Mouse (Mus musculus) G1E (cell line): ENCODE results near the gene Map1lc3b. TPM values are rescaled to one million over a fixed set of nuclear protein-coding genes. Genes with fewer than 3 reads are reported as not detected.

Source experiments
- ATAC-seq: 2 replicates; pipeline ENCODE4 v1.8.0; 2016; ENCODE audit warnings: mild to moderate bottlenecking; ENCODE audit not compliant: insufficient number of reproducible peaks, poor library complexity, low FRiP score, severe bottlenecking; ENCODE audit errors: extremely low read depth
- DNase-seq: peaks from one replicate; pipeline ENCODE4 v3.0.0; 2012; ENCODE audit warnings: low spot score
- H3K27me3 ChIP-seq: 2 replicates; pipeline ENCODE4 v1.6.1; 2012; ENCODE audit warnings: mild to moderate bottlenecking, low read length, inconsistent platforms; ENCODE audit not compliant: insufficient read depth
- H3K36me3 ChIP-seq: replicated peaks from 2 replicates; pipeline ENCODE3; 2012; ENCODE audit warnings: mild to moderate bottlenecking, inconsistent platforms
- H3K4me1 ChIP-seq: 2 replicates; pipeline ENCODE4 v1.6.1; 2012; ENCODE audit warnings: low read depth, low read length, inconsistent platforms, mixed read lengths; ENCODE audit not compliant: insufficient read depth
- H3K4me3 ChIP-seq: 2 replicates; pipeline ENCODE4 v1.5.1; 2012; ENCODE audit warnings: low read depth, mild to moderate bottlenecking, inconsistent platforms, low read length, moderate library complexity, mixed read lengths
- H3K9me3 ChIP-seq: replicated peaks from 2 replicates; pipeline ENCODE4 v1.6.1; 2012; ENCODE audit warnings: inconsistent platforms
- CTCF ChIP-seq: IDR thresholded peaks from 2 replicates; pipeline ENCODE4 v1.5.1; 2012; ENCODE audit warnings: low read depth, low read length, inconsistent platforms, mixed read lengths
- GATA1 ChIP-seq: IDR thresholded peaks from 2 replicates; pipeline ENCODE4 v1.6.1; 2012; ENCODE audit warnings: borderline replicate concordance, low read length, inconsistent platforms, mixed read lengths
- GATA2 ChIP-seq: IDR thresholded peaks from 2 replicates; pipeline ENCODE4 v1.6.1; 2012; ENCODE audit warnings: low read depth, low read length, inconsistent platforms, borderline replicate concordance
- POLR2AphosphoS5 ChIP-seq: IDR thresholded peaks from 2 replicates; pipeline ENCODE4 v1.6.1; 2012; ENCODE audit warnings: low read depth, low read length, inconsistent platforms; ENCODE audit not compliant: insufficient replicate concordance
- TAL1 ChIP-seq: conservative IDR thresholded peaks from 2 replicates; pipeline ENCODE4 v1.6.1; 2012; ENCODE audit warnings: low read depth, low read length, inconsistent platforms, mixed read lengths
- polyA plus RNA-seq: library from polyadenylated mRNA; stranded (reverse); fragments of >175 nt; gene quantifications from 2 replicates; pipeline ENCODE4 v1.2.3, GENCODE M21; 2012
- total RNA-seq, 2 experiments: library from RNA; stranded (forward) in 1 of 2; stranded (reverse) in 1 of 2; fragments of 200-1000 nt in 1 of 2; fragments of >200 nt in 1 of 2; fragmentation: Nextera tagmentation in 1 of 2; gene quantifications; 2 replicates each; pipeline ENCODE4 v1.2.3; 2014 to 2017

Map1lc3b gene
- total and polyA plus RNA-seq, 3 experiments = 54.4 to 159 (median 109) TPM

DNA sequence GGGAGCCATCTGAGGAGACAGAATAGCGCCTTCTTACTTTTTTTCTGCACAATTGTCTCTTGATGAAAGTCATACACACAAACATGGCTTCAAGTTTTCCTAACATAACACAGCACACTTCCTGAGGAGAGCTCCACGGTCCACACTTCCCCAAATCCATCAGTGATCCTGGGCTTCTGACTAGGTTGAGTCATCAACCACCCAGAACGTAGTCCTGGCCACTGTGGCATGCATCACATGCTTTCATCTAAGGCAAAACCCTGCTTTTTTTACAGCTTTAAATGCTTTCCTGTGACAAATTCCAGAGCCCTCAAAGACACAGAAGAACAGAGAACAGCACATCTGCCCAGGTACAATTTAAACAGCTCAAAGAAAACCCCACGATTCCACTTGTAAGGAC lies 38.5 kb downstream of the Map1lc3b start:
- TF ChIP-seq GATA2 (no peak), CTCF (no peak)
- Histone ChIP-seq H3K9me3 (no peaks in the 10 kb centered on the region), H3K27me3 (peaks cover 4% of the 10 kb centered on the region; the same call in 1 of the 2 replicates), H3K4me1 (no peaks in the 10 kb centered on the region), H3K4me3 (no peak overlapping the region), H3K36me3 (no peaks in the 10 kb centered on the region)
- ATAC-seq = no peak
- no peak for DNase-seq

DNA sequence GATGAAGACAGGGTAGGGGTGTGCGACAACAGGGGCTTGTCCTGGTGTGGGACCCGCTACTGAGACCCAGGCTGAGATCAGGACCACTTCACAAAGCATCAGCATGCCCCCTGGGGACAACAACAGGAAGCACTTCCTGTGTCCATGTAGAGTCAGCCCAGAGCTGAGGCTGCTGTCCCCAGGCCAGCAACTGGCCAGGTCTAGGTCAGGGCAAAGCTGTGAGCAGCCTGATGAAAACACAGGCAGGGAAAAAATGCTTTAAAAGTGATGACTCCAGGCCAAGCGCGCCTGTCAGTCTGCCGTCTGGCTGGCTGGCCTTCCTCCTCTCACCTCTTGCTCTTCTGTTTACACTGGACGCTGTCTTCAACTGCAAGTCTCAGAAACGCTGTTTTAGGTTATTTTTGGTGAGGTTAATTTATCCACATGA lies 41.5 kb downstream of the Map1lc3b start:
- Histone ChIP-seq H3K4me1 (no peaks in the 10 kb centered on the region), H3K36me3 (no peaks in the 10 kb centered on the region), H3K27me3 (peaks cover 2% of the 10 kb centered on the region; the same call in 1 of the 2 replicates), H3K4me3 (no peak overlapping the region), H3K9me3 (peaks cover 4% of the 10 kb centered on the region; the same call in 1 of the 2 replicates)
- ATAC-seq (no peak), DNase-seq (no peak)
- TF ChIP-seq GATA1 (no peak), GATA2 (no peak), POLR2AphosphoS5 (no peak), TAL1 (no peak), CTCF (no peak)

DNA sequence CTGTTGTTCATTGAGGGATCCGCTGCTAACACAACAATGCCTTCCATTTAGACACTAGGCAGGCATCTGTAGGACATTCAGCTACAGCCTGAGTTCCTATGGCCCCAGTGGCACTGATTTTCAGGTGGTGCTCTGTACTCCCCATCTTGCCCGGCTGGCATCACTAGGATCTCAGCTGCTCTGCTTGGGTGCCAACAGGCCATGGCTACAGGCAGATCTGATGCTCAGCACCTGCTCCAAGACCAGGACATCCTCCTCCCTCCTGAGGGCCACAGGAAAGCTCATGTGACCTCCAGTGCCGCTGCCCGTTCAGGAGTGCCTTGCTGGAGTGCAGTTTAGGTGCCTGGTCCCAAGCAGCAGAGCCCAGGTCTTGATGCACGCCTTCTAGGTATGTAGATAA lies 42.2 kb downstream of the Map1lc3b start:
- DNase-seq (no peak), ATAC-seq (no peak)
- TF ChIP-seq GATA2 (no peak), POLR2AphosphoS5 (no peak), TAL1 (no peak), GATA1 (no peak), CTCF (no peak)
- no peak overlapping the region for H3K4me3 ChIP-seq
- H3K27me3 ChIP-seq = no peaks in the 10 kb centered on the region; the same call in 1 of the 2 replicates
- no peaks in the 10 kb centered on the region for H3K36me3 ChIP-seq
- H3K9me3 ChIP-seq = peaks cover 7% of the 10 kb centered on the region; the same call in 1 of the 2 replicates
- no peaks in the 10 kb centered on the region for H3K4me1 ChIP-seq

DNA sequence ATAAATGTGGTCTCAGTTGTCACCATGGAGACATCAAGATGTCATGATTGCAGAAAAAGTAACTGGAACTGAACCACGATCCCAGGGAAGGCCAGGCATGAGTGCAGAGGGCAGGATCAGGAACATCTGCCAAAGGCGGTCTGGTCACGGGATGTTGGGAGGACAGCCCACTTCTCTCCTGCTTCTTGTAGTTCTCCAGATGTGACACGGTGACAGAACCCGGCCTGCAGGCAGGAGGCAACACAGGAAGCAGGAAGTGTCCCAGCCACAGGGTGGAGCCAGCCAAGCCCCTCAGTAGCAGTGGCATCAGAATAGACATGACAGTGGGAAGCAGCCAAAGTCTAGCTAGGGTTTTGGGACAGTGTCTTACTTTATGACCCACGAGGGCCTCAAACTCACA lies 45.4 kb downstream of the Map1lc3b start:
- Histone ChIP-seq H3K9me3 (peaks cover 13% of the 10 kb centered on the region), H3K36me3 (no peaks in the 10 kb centered on the region), H3K4me3 (no peak overlapping the region), H3K27me3 (no peaks in the 10 kb centered on the region; the same call in 1 of the 2 replicates), H3K4me1 (no peaks in the 10 kb centered on the region)
- no peak for ATAC-seq
- no peak for TF ChIP-seq CTCF
- TF ChIP-seq GATA1 = no peak
- TF ChIP-seq GATA2 = no peak
- no peak for TF ChIP-seq TAL1
- TF ChIP-seq POLR2AphosphoS5 = no peak
- DNase-seq = no peak

GRCm38 (mm10) chr8:121636180-121636579 lies 46.0 kb downstream of the Map1lc3b start:
- peaks cover 13% of the 10 kb centered on the region for H3K9me3 ChIP-seq
- no peaks in the 10 kb centered on the region for H3K4me1 ChIP-seq
- no peak overlapping the region for H3K4me3 ChIP-seq
- TF ChIP-seq TAL1 (no peak), GATA2 (no peak), POLR2AphosphoS5 (no peak), GATA1 (no peak), CTCF (no peak)
- no peaks in the 10 kb centered on the region for H3K36me3 ChIP-seq
- ATAC-seq (no peak), DNase-seq (no peak)
- H3K27me3 ChIP-seq = no peaks in the 10 kb centered on the region; the same call in 1 of the 2 replicates

- H3K27me3 ChIP-seq = no peaks in the 10 kb centered on the region
- DNase-seq = no peak
- no peak for ATAC-seq
Measured at GRCm38 (mm10) chr8:121642804-121643203, 52.6 kb downstream of the Map1lc3b start.

GRCm38 (mm10) chr8:121643384-121643783 lies 53.2 kb downstream of the Map1lc3b start:
- no peak for ATAC-seq

More at GRCm38 (mm10) chr8:121642804-121643203, 52.6 kb downstream of the Map1lc3b start:
- no peaks in the 10 kb centered on the region for H3K4me1 ChIP-seq
- H3K4me3 ChIP-seq = no peak overlapping the region
- peaks cover 29% of the 10 kb centered on the region for H3K9me3 ChIP-seq
- no peak for TF ChIP-seq POLR2AphosphoS5
- no peak for TF ChIP-seq GATA1
- no peak for TF ChIP-seq GATA2
- no peak for TF ChIP-seq TAL1
- no peak for TF ChIP-seq CTCF
- H3K36me3 ChIP-seq = no peaks in the 10 kb centered on the region

More at GRCm38 (mm10) chr8:121643384-121643783, 53.2 kb downstream of the Map1lc3b start:
- H3K4me3 ChIP-seq = no peak overlapping the region
- H3K4me1 ChIP-seq = no peaks in the 10 kb centered on the region
- TF ChIP-seq GATA2 (no peak), POLR2AphosphoS5 (no peak), GATA1 (no peak), TAL1 (no peak), CTCF (no peak)
- no peaks in the 10 kb centered on the region for H3K27me3 ChIP-seq
- no peak for DNase-seq
- H3K36me3 ChIP-seq = no peaks in the 10 kb centered on the region
- peaks cover 29% of the 10 kb centered on the region for H3K9me3 ChIP-seq
